Mouse (Mus musculus) ES-E14 (cell line): Measurements from ENCODE around the gene Dclk1.

Experiments used
- HCFC1 ChIP-seq: IDR thresholded peaks from 2 replicates; pipeline ENCODE4 v1.6.1; 2012; ENCODE audit warnings: low read length, inconsistent platforms, borderline replicate concordance; ENCODE audit not compliant: insufficient read depth
- ZC3H11A ChIP-seq: IDR thresholded peaks from 2 replicates; pipeline ENCODE4 v1.6.1; 2012; ENCODE audit warnings: low read depth, mild to moderate bottlenecking, inconsistent platforms, low read length, borderline replicate concordance
- ZNF384 ChIP-seq: IDR thresholded peaks from 2 replicates; pipeline ENCODE4 v1.6.1; 2012; ENCODE audit warnings: low read depth, low read length, inconsistent platforms

- TF ChIP-seq HCFC1 (no peak), ZC3H11A (no peak), ZNF384 (no peak)
These were observed 345.3 kb downstream of the Dclk1 start for GRCm38 (mm10) chr3:55587434-55587971.
